Mouse (Mus musculus): ENCODE data around the gene Tmed9.
"Not testable (repeated sequence)": the region's sequence is repeated elsewhere in the genome, so short reads cannot be mapped to it uniquely, and the experiment has no call there.

Tmed9 gene

DNA sequence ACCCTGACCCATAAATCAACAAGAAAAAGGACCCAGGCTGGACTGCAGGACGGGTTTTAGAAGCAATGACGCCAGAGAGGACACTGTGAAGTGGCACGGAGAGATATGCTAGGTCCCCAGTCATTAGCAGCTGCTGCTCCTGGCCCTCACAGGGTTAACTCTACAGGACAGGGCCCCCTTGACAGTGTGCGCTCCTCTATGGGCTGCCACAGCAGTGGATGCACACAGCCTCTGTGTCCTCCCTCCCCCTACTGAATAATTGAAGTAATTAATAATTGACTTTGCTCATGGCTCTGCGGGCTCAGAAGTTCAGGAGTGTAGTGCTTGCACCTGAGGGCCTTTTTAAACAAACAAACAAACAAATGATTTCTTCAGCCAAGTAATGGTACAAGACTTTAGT lies 39.9 kb downstream of the Tmed9 start:
- DNase-seq, result no peak

DNA sequence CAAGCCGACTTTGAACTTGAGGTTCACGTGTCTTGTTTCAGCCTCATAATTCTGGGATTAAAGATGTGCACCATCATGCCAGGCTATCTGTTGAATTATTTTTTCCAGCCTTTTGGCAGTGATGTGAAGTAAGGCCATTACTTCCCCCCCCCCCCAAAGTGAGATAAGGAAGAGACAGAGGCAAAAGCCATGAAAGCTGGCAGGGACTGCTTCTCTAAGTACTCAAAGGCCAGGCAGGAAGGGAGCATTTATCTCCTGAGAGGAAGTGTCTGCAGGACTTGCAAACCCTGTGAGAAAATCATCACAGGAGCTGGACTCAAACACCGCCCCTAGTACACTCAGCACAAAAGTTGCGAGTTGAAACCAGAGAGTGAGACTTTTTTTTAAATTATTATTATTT lies 45.8 kb downstream of the Tmed9 start:
- DNase-seq, result no peak

DNA sequence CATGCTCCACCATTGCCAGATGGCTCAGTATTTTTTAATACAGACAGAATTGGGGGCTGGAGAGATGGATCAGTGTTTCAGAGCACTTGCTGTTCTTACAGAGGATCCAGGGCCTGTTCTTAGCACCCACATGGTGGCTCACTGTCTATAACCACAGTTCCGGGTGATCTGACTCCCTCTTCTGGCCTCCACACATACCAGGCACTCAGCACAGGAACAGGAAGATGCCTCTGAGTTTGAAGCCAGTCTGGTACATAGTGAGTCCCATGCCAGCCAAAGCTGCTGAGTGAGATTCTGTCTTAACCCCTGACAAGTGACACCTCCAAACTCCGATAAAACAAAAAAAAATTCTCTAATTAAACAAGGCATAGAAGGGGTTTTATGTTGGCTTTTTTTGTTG lies 46.7 kb downstream of the Tmed9 start:
- no peak for DNase-seq

DNA sequence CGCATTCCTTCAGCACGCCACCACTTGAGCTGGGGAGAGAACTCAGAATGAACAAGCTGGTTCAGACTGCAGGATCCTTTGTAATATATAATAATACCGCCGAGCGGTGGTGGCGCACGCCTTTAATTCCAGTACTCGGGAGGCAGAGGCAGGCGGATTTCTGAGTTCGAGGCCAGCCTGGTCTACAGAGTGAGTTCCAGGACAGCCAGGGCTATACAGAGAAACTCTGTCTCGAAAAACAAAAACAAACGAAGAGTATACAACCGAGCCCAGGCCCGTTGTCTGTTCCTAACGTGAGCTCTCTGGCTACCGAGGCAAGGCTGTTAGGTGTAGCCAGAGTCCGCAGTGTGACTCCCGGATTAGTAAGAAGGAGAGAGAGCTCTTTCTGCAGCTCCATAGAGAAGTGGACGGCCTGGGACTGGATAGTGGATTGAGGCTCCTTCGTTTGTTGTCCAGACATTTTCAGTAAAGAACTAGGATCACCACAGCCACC lies 48.7 kb downstream of the Tmed9 start:
- DNase-seq, result not testable (repeated sequence)

DNA sequence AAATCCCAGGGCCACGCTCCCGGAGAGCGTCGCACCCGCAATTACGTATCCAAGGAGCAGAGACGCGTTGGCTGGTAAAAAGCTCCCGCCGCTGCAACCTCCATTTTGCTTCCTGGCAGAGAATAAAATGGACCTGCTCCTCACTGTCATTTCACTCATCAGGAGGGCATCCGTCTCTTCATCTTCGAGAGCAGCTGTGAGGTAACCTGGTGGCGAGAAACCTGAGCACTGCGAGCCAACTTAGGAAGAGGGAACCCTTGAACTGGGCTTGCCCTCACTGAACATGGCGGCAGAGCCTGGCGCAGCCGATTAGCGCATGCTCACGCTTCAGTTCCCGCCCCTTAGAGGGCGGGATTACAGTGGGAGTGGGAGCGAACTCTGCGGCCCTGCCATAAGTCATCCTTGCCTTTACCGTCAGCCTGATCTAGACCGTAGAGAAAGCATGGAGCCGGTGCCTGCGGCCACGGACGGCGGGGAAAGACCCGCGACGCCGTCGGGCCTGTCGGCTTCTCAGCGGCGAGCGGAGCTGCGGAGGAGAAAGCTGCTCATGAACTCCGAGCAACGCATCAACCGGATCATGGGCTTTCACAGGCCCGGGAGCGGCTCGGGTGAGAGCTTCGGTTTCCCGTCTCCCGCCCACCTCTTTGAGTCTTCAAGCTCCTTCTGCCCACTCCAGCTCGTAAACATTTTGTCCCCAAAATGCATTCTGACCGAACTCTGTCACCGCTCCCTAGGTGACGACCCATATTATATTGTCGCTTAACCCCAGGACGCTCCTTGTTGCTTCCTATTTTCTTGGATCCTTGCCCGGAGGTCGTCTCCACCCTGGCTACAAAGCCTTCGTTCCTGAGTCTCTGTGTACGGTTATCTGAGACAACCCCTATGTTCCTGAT lies 49.4 kb downstream of the Tmed9 start, which contains the start of gene Caml:
Gene Caml, plus strand, starts transcription at position 357 of the 893 bp plus-strand sequence.
- peak; percentile 89 for DNase-seq

DNA sequence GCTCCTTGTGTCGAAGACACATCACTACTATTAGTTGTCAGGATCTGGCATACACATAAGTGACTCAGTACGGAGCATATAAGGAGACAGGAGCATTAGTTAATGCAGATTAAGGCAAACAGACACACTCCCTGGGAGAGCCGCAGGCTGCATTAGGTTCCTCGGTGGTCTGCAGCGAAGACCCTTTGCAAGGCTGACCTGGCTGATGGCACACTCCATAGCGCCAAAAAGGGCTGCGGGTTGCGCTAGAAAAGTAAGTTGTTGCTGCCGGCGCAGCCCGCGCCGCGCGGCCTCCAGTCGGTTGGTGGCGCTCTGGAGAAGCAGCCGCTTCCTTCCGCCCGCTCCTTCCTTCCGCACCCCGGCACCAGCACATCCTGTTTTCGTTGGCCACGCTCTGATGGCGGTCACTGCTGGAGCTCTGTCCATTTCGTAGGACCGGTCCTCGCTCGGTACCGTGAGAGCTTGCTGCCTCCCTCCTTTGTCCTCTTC lies 61.2 kb downstream of the Tmed9 start, which contains the start of gene Ddx46:
Gene Ddx46, plus strand, starts transcription at position 389 of the 489 bp plus-strand sequence.
- DNase-seq, result peak; percentile 73

DNA sequence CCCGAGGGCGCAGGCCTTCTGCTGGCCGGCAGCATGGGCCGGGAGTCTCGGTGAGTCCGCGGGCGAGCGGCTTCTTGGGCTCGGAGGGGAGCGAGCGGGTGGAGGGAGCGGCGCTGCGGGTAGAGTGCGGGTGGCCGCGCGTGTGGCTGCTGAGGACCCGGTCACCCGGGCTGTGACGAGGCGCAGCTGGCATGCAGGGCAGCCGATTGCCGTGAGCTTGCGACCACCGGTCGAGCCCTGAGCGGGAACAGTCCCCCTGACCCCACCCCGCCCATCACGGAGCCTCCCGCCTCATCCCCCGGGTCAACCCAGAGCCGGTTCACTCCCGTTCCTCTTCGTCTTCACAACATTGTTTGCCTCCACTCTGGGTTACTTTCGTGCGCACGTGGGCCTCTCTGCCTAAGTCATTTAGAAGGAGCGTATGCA lies 61.6 kb downstream of the Tmed9 start:
- DNase-seq, result no peak

DNA sequence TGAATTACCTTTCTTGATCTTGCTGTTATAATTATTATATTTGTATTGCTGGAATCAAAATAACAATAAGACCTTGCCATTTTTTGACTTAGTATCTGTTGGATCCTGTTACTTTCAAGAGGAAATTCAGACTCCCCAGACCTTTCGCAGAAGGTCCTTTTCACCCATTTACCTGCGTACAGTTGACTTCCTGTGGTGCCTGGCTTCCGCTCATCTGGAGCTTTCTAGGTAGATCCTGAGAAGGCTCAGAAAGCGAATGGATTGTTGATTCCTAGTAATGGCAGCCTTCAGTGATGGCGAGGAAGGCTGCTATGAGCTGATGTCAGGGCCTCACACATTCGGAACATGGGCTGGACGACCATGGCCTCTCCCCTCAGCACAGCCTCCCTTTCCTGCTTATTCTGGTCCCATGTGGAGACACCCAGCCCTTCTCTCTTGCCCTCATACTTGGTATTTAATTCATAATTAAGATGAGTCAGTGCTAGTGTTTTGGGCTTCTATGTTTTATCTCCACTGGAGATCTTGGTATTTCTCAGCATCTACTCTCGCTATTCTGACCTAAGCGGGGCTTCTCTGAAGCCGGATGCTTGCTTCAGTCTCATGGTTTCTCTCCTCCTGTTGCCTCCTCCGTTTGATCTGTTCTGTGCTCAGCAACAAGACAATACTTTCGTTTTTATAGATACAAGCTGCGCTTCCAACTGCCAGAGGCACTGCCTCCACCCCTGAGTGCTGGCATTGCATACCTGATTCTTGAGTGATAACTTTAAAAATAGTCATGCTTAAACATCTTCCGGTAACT lies 62.9 kb downstream of the Tmed9 start:
- no peak for DNase-seq

DNA sequence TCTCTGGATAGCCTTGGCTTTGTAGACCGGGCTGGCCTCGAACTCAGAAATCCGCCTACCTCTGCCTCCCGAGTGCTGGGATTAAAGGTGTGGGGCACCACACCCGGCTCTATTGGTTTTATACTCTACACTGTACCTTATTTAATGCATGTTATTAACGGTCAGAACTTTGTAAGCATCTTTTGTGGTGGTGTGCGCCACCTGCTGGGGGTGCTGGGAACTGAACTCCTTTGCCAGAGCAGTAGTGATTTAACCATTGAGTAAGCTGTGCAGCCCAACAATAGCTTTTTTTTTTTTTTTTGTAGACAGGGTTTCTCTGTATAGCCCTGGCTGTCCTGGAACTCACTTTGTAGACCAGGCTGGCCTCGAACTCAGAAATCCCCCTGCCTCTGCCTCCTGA lies 66.9 kb downstream of the Tmed9 start:
- peak; percentile 71 for DNase-seq

DNA sequence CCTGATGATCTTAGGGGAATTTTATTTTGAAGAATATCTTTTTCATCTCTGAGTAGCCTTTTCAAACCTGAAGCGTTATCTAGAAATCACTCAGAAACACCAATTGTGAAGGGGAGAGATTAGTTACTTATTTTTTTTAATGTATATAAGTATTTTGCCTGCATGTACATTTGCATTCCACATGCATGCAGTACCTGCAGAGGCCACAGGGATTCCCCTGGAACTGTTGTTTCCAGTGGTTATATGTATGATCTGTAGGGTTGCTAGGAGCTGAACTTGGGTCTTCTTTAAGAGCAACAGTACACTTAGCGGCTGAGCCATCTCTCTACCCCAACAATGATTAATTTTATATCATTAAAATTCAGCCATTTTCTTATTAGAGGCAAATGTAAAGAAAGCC lies 71.0 kb downstream of the Tmed9 start:
- no peak for DNase-seq
